Mouse (Mus musculus) ES-E14 (cell line): ENCODE data around the gene Pkmyt1.

Source experiments
- CHD2 ChIP-seq: IDR thresholded peaks from 2 replicates; pipeline ENCODE4 v1.6.1; 2014; ENCODE audit warnings: mild to moderate bottlenecking, low read depth, low read length, inconsistent platforms
- HCFC1 ChIP-seq: IDR thresholded peaks from 2 replicates; pipeline ENCODE4 v1.6.1; 2012; ENCODE audit warnings: low read length, inconsistent platforms, borderline replicate concordance; ENCODE audit not compliant: insufficient read depth
- ZC3H11A ChIP-seq: IDR thresholded peaks from 2 replicates; pipeline ENCODE4 v1.6.1; 2012; ENCODE audit warnings: low read depth, mild to moderate bottlenecking, inconsistent platforms, low read length, borderline replicate concordance
- ZNF384 ChIP-seq: IDR thresholded peaks from 2 replicates; pipeline ENCODE4 v1.6.1; 2012; ENCODE audit warnings: low read depth, low read length, inconsistent platforms

- TF ChIP-seq ZC3H11A (no peak), CHD2 (no peak), ZNF384 (no peak), HCFC1 (no peak)
Observed at GRCm38 (mm10) chr17:23776216-23776615, 50.1 kb downstream of the Pkmyt1 start.
